Mouse (Mus musculus) MEL-GATA-1-ER (cell line): ENCODE results near the gene Ndufaf7.
A peak's percentile ranks its signal among the peaks of the same experiment; 100 is the strongest.

Experiments used
- DNase-seq: peaks from one replicate; pipeline ENCODE4 v3.0.0-alpha.2; 2012; ENCODE audit warnings: low read depth; ENCODE audit errors: extremely low read depth

Ndufaf7 gene

DNA sequence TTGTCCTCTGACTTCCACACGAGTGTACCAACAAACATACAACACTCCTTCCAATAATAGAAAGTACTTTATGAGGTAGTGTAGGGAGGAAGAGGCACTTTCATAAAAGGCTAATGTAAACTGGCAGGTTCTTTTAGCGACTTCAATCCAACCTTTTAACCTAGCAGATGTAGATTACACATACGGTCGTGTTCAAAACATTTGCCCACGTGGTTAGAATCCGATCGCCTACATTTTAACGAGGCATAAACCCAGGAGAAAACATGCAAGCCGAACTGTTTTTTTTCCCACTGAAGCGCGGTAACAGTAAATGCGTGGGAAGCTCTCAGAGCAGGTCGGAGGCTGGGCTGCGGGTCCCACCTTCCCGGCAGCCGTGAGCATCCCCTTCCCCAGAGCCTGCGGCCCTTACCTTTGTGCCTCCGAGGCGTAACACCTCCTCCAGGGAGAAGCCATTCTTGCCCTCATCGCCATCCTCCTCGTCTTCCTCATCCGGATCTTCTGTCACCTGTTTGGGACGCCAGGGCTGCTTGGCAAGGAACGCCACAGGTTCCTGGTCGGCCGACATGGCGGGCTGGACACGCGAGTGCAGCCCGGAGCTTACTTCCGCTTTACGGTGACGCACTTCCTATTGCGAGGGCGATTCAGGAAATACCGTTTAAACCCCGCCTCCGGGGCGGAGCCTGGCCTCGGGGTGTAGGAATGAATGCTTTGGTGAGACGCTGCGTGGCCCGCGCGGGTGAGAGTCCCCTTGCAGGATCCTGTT is at the start of gene Ndufaf7, which contains the start of gene Cebpz:
Ndufaf7 (plus strand) TSS at position 671 of the 763 bp plus-strand sequence.
Cebpz (minus strand) TSS at position 601 of the 763 bp plus-strand sequence.
- peak; percentile 94 for DNase-seq

DNA sequence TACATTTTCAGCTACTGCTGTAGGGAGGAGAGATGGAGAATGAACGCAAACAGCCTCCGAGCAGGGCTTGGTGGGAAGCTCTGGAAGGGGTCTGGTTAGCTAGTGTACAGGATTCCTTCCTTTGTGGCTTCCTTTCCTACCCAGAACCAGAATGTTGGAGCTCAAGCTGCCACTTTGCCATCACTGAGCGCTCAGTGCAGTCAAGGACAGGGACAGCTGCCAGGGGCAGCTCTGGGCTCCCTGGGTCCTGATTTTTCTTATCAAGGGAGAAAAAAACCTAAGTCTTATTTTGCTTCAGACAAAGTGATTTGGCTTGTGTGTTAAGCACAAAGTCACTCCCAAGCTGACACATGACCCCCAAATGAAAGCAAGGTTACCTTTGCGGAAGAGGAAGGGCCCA is 48.4 kb upstream of the Ndufaf7 start:
- DNase-seq: no peak

- DNase-seq: no peak
Observed at GRCm38 (mm10) chr17:78889184-78889583, 47.8 kb upstream of the Ndufaf7 start.

GRCm38 (mm10) chr17:78891020-78891419 is 45.9 kb upstream of the Ndufaf7 start:
- DNase-seq: no peak

GRCm38 (mm10) chr17:78894991-78895390 is 41.9 kb upstream of the Ndufaf7 start:
- no peak for DNase-seq

GRCm38 (mm10) chr17:78895394-78895793 is 41.5 kb upstream of the Ndufaf7 start:
- DNase-seq: peak; percentile 54

GRCm38 (mm10) chr17:78903158-78903557 is 33.8 kb upstream of the Ndufaf7 start:
- DNase-seq: no peak

DNA sequence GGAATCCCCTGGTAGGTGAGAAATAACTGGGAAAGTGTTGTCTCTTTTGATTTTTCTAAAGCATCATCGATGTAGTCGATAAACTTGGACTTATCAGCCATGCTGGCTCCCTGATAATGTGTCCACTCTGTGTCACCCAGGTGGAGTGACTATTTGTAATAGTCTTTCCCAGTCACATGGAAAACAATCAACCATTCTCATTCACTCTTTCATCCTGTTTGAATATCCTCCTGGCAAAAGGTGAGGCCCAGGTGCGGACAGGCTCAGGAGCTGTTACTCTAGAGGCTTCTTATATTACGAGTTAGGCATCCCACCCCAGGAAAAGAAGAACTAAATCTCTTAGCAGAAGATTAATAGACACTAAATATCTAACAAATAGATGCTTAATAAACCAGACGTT is 30.0 kb upstream of the Ndufaf7 start, which contains the start of gene Sult6b1:
Sult6b1 (minus strand) TSS at position 101 of the 400 bp plus-strand sequence.
- DNase-seq: no peak

DNA sequence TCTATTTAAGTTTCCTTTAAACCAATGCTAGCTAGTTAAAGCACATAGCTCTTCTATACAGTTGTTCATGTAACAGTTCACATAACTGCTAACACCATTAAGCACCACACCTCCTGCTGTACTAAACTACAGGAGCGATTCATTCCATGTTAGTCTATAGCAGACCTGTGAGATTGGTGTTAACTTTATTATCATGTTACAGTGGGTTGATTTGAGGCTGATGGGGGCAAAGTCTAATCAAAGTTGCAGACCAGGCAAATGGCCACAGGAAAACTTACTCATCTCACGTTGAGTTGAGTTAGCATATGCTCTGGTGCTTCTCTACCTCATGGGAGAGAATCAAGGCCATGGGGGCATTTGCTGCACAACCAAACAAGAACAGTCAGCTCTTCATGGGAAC is 27.6 kb upstream of the Ndufaf7 start:
- no peak for DNase-seq

GRCm38 (mm10) chr17:78912861-78913281 is 24.1 kb upstream of the Ndufaf7 start:
- DNase-seq: peak; percentile 73

- DNase-seq: no peak
Observed at GRCm38 (mm10) chr17:78913921-78914320, 23.0 kb upstream of the Ndufaf7 start.

DNA sequence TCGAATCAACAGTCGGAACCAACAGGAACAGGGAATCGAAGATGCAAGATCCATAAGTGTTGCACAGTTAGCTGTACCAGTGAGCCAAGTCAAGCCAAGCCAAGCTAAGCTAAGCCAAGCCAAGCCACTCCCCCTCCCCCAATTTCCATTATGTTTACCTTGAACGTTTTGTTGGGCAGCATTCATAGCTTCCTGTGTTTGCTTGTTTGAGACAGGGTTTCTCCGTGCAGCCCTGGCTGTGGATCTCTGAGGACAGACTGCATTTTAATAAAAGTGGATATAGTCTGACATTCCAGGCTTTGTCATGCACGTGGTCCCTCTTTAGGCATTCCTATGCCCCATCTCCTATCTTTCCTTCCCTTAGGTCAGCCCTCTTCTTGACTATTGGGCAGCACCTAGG is 21.2 kb upstream of the Ndufaf7 start:
- DNase-seq: no peak

GRCm38 (mm10) chr17:78916369-78916813 is 20.5 kb upstream of the Ndufaf7 start, which contains the start of gene Cebpzos:
TSS of gene Cebpzos (plus strand) at chr17:78916500.
- peak; percentile 80 for DNase-seq

DNA sequence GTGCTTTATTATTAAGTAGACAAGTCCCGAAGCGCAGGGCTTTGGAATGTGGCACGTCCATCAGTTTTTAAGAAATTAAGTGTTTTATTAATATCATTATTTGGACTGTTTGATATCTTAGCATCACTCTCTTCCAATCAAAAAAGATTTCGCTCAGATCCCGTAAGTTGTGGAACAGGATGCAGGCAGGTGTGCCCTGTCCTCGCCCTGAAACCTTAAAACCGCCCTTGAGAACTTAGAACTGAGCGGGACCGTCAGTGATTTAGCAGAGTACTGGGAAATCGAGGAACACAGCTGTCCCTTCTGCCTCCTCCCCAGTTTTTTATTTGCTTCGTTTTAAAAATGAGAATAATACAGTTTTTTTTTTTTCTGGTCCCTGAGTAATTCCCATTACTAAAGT is 20.0 kb upstream of the Ndufaf7 start:
- DNase-seq: no peak

GRCm38 (mm10) chr17:78917696-78918095 is 19.2 kb upstream of the Ndufaf7 start:
- no peak for DNase-seq

DNA sequence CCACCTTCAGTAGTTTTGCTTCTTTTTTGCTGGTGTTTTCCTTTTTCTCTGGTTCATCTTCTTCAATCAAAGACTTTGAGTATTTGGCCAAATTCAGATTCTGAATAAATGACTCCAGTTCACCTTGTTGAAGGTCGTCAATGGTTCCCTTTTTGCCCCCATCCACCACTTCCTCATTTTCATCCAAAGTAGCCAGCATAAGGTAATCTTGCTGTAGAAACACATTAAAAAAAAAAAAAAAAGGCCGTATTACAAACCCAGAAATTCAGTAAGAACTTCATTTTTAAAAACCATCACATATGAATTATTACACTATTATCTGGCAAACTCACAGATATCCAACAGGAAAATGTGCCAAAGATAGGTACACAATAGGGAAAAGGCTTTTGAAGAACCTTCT is 1.1 kb upstream of the Ndufaf7 start:
- peak; percentile 70 for DNase-seq

- no peak for DNase-seq
Observed at GRCm38 (mm10) chr17:78937229-78937853, 405 bp downstream of the Ndufaf7 start.

- peak; percentile 62 for DNase-seq
Observed at GRCm38 (mm10) chr17:78938927-78939326, 2.0 kb downstream of the Ndufaf7 start.

- DNase-seq: no peak
Observed at GRCm38 (mm10) chr17:78942579-78942978, 5.6 kb downstream of the Ndufaf7 start.

GRCm38 (mm10) chr17:78951225-78951624 is 14.3 kb downstream of the Ndufaf7 start:
- no peak for DNase-seq

DNA sequence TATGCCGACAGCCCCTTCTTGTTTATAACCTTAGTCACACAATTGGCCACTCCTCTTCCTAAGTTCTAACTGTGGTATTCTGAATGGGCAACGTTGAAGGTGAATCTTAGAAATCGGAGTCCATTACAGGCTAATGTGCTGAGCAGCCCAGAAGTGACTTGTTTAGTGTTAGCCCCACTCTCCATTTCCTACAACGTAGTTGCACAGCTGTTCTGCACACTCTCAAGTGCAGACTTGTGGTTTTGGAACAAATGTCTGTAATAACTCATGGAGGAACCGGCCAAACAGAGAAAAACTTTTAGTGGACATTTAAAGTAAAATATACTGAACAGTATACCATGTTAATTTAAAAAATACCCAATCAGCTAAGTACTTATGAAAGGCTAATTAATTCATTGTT is 15.1 kb downstream of the Ndufaf7 start:
- DNase-seq: no peak

DNA sequence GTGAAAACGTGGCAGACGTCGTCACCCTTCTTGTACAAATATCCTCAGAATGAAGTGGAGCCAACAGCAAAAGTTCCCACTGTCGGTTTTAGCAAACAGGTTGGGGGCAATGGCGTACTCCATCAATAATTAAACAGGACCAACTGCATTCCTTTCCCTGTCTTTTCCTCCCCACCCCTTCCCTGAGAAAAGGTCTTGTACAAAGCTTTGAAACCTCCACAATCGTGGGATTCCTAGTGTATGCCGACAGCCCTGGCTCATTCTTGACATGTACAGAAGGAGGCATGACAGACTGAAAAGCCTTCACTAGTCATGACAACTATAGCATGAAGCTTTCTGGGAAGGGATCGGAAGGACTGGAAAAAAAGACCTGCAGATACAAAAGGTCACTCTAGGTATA is 16.3 kb downstream of the Ndufaf7 start:
- no peak for DNase-seq

DNA sequence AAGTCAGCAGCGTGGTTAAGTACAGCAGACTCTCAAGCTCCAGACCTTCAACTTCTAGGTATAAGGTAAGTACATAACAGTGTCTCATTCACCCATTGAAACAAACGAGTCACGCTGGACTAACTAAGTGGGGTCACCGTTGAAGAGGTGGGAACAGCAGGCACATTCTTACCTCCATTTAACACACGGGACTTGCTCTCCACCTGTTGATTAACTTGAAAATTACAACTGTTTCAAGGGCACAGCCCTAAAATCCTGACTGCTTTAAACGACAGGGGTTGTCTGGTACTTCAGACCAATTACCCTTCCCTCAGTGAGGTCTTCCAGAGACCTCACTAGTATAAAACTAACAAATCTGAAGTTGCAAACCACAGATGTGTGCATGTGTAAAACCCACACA is 22.5 kb downstream of the Ndufaf7 start:
- no peak for DNase-seq
